Mouse (Mus musculus) stomach, postnatal 0 days (tissue): ENCODE measurements around the gene Slc25a33. TPM values are rescaled to one million over a fixed set of nuclear protein-coding genes. Genes with fewer than 3 reads are reported as not detected.
A peak's percentile ranks its signal among the peaks of the same experiment; 100 is the strongest.

ENCODE experiments used
- ATAC-seq: fragments of 200-750 bp; cut with Nextera tagmentation; 2 replicates; pipeline ENCODE4 v1.8.0; 2017; ENCODE audit not compliant: low FRiP score, low TSS enrichment
- DNase-seq: peaks from one replicate; pipeline ENCODE4 v3.0.0-alpha.2; 2016; ENCODE audit warnings: low spot score
- H3K27ac ChIP-seq: fragments of 300-500 bp; sonication (generic); replicated peaks from 2 replicates; pipeline ENCODE4 v1.5.1; 2014; ENCODE audit warnings: mild to moderate bottlenecking, control low read depth
- H3K27me3 ChIP-seq: fragments of 300-500 bp; sonication (generic); 2 replicates; pipeline ENCODE4 v1.6.1; 2014; ENCODE audit warnings: low read length; ENCODE audit not compliant: control insufficient read depth, insufficient read depth
- H3K36me3 ChIP-seq: fragments of 300-500 bp; sonication (generic); 2 replicates; pipeline ENCODE4 v1.6.1; 2014; ENCODE audit warnings: low read length, mixed read lengths; ENCODE audit not compliant: control insufficient read depth, insufficient read depth
- H3K4me1 ChIP-seq: fragments of 300-500 bp; sonication (generic); replicated peaks from 2 replicates; pipeline ENCODE4 v1.6.1; 2014; ENCODE audit warnings: antibody characterized with exemption; ENCODE audit not compliant: control insufficient read depth, insufficient read depth
- H3K4me2 ChIP-seq: fragments of 300-500 bp; sonication (generic); replicated peaks from 2 replicates; pipeline ENCODE4 v1.6.1; 2014; ENCODE audit warnings: low read depth, mild to moderate bottlenecking, control low read depth, moderate library complexity
- H3K4me3 ChIP-seq: fragments of 300-500 bp; sonication (generic); 2 replicates; pipeline ENCODE4 v1.5.1; 2014; ENCODE audit warnings: low read depth, low read length, control low read depth
- H3K9ac ChIP-seq: fragments of 300-500 bp; sonication (generic); 2 replicates; pipeline ENCODE4 v1.6.1; 2014; ENCODE audit warnings: mild to moderate bottlenecking, low read length, control low read depth, mixed read lengths
- H3K9me3 ChIP-seq: fragments of 300-500 bp; sonication (generic); 2 replicates; pipeline ENCODE4 v1.6.1; 2016; ENCODE audit warnings: low read length; ENCODE audit not compliant: control insufficient read depth
- CTCF ChIP-seq: IDR thresholded peaks from 2 replicates; pipeline ENCODE4 v1.5.1; 2016; ENCODE audit warnings: antibody characterized with exemption, low read depth, mild to moderate bottlenecking, moderate library complexity
- EP300 ChIP-seq: optimal IDR thresholded peaks from 2 replicates; pipeline ENCODE3; 2016; ENCODE audit warnings: antibody characterized with exemption
- WGBS: fragments of 180-500 bp; shearing (Covaris S2); extraction: QIAGEN DNeasy Blood & Tissue Kit; methylation state at CpG from one replicate; pipeline ENCODE4 v1.1.7; 2014; 5-methylcytosine and 5-hydroxymethylcytosine counted together
- microRNA-seq: library from miRNA; unstranded; fragments of <30 nt; microRNA quantifications from one replicate; pipeline ENCODE4, GENCODE M21; 2016
- polyA plus RNA-seq: library from polyadenylated mRNA; unstranded; fragments of >200 nt; fragmentation: Nextera tagmentation; extraction: Ambion mirVana; gene quantifications from 2 replicates; pipeline ENCODE4 v1.2.1, GENCODE M21; 2015

Slc25a33 gene
- polyA plus RNA-seq, 1 experiment from 2014 or later, result 21.7 TPM

DNA sequence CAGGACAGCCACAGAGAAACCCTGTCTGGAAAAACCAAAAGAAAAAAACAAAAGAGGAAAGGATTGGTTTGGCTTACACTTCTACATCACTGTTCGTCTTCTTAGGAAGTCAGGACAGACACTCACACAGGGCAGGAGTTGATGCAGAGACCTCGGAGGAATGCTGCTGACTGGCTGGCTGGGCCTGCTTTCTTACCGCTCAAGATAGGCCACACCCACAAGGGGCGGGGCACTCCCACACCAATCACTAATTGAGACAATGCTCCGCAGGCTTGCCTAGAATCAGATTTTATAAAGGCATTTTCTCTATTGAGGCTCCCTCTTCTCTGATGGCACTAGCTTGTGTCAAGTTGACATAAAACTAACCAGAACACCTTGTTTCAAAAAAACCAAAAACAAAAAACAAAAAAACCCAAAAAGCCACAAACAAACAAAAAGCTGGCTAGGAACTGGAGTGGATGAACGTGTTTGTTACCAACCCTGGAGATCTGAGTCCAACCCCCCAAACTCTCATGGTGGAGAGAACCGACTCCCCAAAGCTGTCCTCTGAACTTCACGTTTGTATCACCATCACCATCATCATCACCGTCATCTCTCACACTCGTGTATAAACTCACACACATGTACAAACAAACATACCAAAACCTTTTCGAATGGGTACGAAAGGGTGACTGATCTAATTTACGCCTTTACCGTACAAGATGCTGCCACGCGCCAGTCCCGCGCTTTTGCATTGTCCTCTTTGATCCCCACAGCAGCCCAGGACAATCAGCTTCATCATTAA is 72.5 kb downstream of the Slc25a33 start:
- ATAC-seq (no peak), DNase-seq (peak; percentile 46)
- H3K36me3 ChIP-seq, result no peaks in the 10 kb centered on the region
- H3K4me3 ChIP-seq, result no peak overlapping the region
- no peaks in the 10 kb centered on the region for H3K9me3 ChIP-seq
- no peak overlapping the region for H3K27ac ChIP-seq
- TF ChIP-seq CTCF, result no peak
- TF ChIP-seq EP300, result no peak
- H3K4me1 ChIP-seq, result no peaks in the 10 kb centered on the region
- no peak overlapping the region for H3K4me2 ChIP-seq
- H3K9ac ChIP-seq, result no peak overlapping the region
- 60% methylated on average over 18 of the region's 18 CpGs for WGBS
- no peaks in the 10 kb centered on the region for H3K27me3 ChIP-seq

DNA sequence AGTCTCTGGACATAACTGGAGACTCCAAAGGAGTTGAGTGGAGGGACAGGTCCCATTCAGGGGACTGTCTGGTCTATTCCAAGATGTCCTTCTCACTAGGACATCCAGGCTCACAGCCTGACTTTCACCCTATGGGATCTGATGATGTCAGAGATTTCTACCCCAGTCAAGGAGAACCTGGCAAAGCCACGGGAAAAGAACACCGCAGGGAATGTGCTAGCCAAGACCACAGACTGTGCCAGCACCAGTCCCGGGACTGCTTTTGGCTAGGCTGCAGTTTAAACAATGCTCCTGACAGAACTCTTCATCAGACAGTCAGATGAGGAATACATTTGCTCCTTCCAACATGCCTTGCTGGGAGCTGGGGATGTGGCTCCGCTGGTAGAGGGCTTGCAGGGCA is 74.1 kb downstream of the Slc25a33 start:
- DNase-seq, result no peak
- Histone ChIP-seq H3K36me3 (no peaks in the 10 kb centered on the region), H3K9me3 (no peaks in the 10 kb centered on the region), H3K27ac (no peak overlapping the region), H3K4me1 (no peaks in the 10 kb centered on the region), H3K9ac (no peak overlapping the region), H3K4me2 (no peak overlapping the region), H3K27me3 (no peaks in the 10 kb centered on the region), H3K4me3 (no peak overlapping the region)
- no peak for ATAC-seq
- 82% methylated on average over 4 of the region's 4 CpGs for WGBS
- TF ChIP-seq CTCF, result no peak
- no peak for TF ChIP-seq EP300

DNA sequence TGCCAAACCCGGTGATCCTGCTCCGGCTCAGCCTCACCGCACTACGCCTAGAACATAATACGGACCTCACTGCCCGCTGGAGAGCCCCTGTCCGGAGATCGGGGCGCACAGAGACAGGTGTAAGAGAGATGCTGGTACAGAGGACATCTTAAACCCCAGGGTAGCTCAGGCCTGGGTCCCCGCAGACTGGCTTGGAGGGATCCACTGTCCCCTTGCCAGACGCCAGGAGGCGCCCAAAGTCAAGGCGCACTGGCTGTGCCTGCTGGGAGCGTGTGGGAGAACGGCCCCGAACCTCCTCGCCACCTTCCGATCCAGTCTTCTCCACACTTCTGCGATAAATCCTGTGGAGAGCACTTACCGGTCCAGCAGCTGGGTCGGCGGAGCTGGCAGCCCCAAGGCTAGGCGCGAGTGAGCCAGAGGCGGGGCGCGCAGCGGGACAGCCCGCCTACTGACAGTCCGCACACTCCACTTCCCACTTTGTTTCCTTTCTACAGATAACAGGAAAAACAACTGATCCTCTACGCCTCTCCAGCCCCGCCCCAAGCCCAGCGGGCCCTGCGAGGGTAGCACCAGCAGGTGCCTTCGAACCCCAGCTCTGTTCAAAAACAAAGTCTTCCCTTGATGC is 75.8 kb downstream of the Slc25a33 start:
- Histone ChIP-seq H3K9me3 (no peaks in the 10 kb centered on the region), H3K4me3 (peak overlapping the region; percentile 46), H3K4me2 (peak overlapping the region; percentile 71), H3K36me3 (no peaks in the 10 kb centered on the region), H3K9ac (peak overlapping the region; percentile 59), H3K27me3 (no peaks in the 10 kb centered on the region), H3K27ac (no peak overlapping the region), H3K4me1 (no peaks in the 10 kb centered on the region)
- ATAC-seq, result peak; percentile 58
- WGBS, result 2% methylated on average over 35 of the region's 35 CpGs
- TF ChIP-seq EP300, result no peak
- peak; percentile 77 for TF ChIP-seq CTCF
- DNase-seq, result peak; percentile 69

DNA sequence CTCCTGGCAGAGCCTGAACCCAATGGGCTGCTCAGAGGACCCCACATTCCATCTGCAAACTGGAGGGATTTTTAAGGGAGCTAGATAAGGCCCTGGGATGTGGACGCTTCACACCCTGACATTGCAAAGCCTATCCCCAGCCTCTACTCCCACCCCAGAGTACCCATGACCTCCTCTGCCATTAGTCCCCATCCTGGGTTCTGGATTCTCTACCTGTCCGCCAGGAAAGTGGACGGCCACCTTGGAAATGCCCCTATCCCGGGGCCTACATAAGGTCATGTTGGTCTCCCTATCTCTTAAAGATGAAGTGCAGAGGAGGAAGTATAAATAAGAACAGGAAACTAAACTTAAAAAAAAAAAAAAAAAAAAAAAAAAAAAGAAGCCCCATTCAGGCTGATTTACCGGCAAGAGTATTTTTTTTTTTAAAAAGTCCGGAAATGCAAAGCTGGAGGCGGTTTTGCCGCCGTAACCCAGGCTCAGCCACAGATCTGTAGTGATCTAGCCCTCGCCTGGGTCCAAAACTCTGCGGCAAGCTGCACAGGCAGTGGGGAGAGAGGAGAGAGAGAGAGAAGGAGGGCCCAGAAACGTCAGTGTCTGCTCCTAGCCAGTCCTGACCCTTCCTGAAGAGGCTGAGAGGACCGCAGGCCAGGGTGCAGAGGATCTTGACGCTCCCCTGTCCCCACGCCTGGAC is 76.4 kb downstream of the Slc25a33 start:
- peak overlapping the region; percentile 71 for H3K4me2 ChIP-seq
- H3K9me3 ChIP-seq, result no peaks in the 10 kb centered on the region
- peak overlapping the region; percentile 59; the same call in 1 of the 2 replicates for H3K9ac ChIP-seq
- H3K4me3 ChIP-seq, result peak overlapping the region; percentile 46
- no peaks in the 10 kb centered on the region for H3K36me3 ChIP-seq
- H3K27ac ChIP-seq, result no peak overlapping the region
- H3K27me3 ChIP-seq, result no peaks in the 10 kb centered on the region
- ATAC-seq, result peak; percentile 43; the same call in 1 of the 2 replicates
- 35% methylated on average over 15 of the region's 15 CpGs for WGBS
- TF ChIP-seq EP300 (no peak), CTCF (no peak)
- H3K4me1 ChIP-seq, result no peaks in the 10 kb centered on the region
- no peak for DNase-seq

DNA sequence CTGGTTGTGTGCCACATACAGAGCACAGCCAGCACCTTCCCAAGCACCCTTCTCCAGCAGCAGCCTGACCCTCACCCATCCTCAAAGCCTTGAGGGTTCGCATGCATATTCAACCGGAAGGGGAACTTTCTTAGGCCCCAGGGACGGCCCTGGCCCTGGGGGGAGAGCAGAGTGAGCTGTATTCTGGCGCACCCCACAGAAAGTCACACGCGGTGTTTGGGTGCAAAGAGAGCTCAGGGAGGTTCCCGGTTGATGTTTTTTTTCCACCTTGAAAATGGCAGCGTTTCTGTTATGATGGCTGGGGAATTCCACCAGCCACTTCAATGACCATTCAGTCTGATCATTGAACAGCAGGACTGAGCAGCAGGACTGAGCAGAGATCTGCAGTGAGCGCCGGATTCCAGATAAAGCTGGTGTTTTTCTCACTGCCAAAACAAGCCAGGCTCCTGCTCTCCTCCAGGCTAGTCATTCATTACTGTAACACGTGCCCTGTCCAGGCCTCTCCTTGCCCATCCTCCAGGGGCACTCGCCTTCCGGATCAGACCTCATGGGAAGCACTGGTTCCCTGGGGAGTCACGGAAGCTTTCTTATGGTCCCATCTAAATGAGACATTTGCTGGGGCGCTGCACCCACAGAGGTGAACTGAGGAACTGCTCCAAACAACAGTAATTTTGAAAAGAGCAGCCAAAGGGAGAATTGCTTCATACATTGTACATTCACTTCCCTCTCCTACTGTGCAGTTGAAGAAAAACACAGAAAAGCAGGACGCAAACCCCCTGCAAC is 77.7 kb downstream of the Slc25a33 start:
- Histone ChIP-seq H3K9me3 (no peaks in the 10 kb centered on the region), H3K27me3 (no peaks in the 10 kb centered on the region), H3K27ac (0 out of 2 replicates have a peak overlapping the region, but pooled peaks have one; percentile 4), H3K4me2 (no peak overlapping the region), H3K4me1 (no peaks in the 10 kb centered on the region), H3K36me3 (no peaks in the 10 kb centered on the region), H3K4me3 (no peak overlapping the region), H3K9ac (no peak overlapping the region)
- WGBS, result 32% methylated on average over 16 of the region's 16 CpGs
- ATAC-seq (peak; percentile 53), DNase-seq (peak; percentile 37)
- TF ChIP-seq CTCF (peak; percentile 33), EP300 (no peak)

Small RNA genes within 50 kb of the gene (microRNA-seq; reads per million reads assigned to microRNA genes)
- not detected for gene Gm47301

Other genes with a start within 250 kb of the Slc25a33 start
- gene Clstn1, start 187.8 kb downstream of the Slc25a33 start, polyA plus RNA-seq, result 28.6 and 30.5 TPM in 2 replicates
- 1.9 and 2.0 TPM in 2 replicates for gene Pik3cd, start 71.7 kb downstream of the Slc25a33 start, polyA plus RNA-seq
- 7.5 and 8.6 TPM in 2 replicates for gene Tmem201, start 36.2 kb downstream of the Slc25a33 start, polyA plus RNA-seq
- gene Spsb1, start 180.8 kb upstream of the Slc25a33 start, polyA plus RNA-seq, result 10.0 and 13.1 TPM in 2 replicates
- 11.8 and 12.3 TPM in 2 replicates for gene H6pd, start 234.7 kb upstream of the Slc25a33 start, polyA plus RNA-seq